Mouse (Mus musculus) mouse embryonic stem cell (cell line): ENCODE results near the gene Zscan4e.
"Not testable (repeated sequence)": the region's sequence is repeated elsewhere in the genome, so short reads cannot be mapped to it uniquely, and the experiment has no call there.

ENCODE experiments used
- in situ Hi-C, 2 experiments: fragments of 300-500 bp; cut with MboI; formaldehyde crosslinking; loops; 1 replicate in 1 of 2; 3 replicates in 1 of 2; pipeline ENCODE4 v1.14.3; 2019 to 2020; ENCODE audit warnings: low sequenced_read_pairs in 2 of 2, low pct_unique_long_range_greater_than_20kb in 1 of 2, mixed read lengths in 1 of 2; ENCODE audit not compliant: unreplicated experiment in 1 of 2

Gene Zscan4e

DNA sequence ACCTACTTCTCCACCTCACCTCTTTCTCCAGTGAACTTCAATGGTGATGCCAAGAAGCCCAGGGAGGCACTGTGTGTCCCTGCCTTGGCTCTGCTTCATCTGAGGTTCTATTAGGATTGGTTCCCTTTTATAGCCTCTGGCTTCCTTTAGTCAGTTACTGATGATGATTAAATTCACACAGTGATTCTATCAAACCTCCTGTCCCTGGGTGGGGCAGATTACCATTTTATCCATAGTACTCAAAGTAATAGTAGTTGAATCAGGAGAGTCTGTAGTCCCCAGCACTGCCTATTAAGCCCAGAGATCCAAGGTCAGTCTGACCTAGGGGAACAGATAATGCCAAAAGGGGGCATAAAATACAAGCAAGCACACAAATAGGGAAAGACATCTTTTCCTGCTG is at the start of gene Zscan4e:
Zscan4e (minus strand) TSS at position 101 of the 400 bp plus-strand sequence.
- in situ Hi-C loops = not testable (repeated sequence)
